Mouse (Mus musculus): ENCODE measurements around the gene Ceacam16. TPM values are rescaled to one million over a fixed set of nuclear protein-coding genes. Genes with fewer than 3 reads are reported as not detected.
A peak's percentile ranks its signal among the peaks of the same experiment; 100 is the strongest.

The Ceacam16 gene
- total RNA-seq (2015; ENCODE audit: low replicate concordance) (not detected in 2 replicates), total RNA-seq (2017; ENCODE audit: low replicate concordance) (not detected in 2 replicates)

GRCm38 (mm10) chr7:19861199-19861598 is at the start of gene Ceacam16:
Gene Ceacam16 (minus strand): TSS chr7:19861299.
- ATAC-seq (replicated peaks; ENCODE audit: low FRiP score, poor library complexity, severe bottlenecking), result no peak

- ATAC-seq (replicated peaks; ENCODE audit: low FRiP score, poor library complexity, severe bottlenecking), result peak; percentile 65
Observed at GRCm38 (mm10) chr7:19910421-19911291, 49.6 kb upstream of the Ceacam16 start.

GRCm38 (mm10) chr7:19889881-19890280 is 28.8 kb upstream of the Ceacam16 start:
- no peak for ATAC-seq (replicated peaks; ENCODE audit: low FRiP score, poor library complexity, severe bottlenecking)

- ATAC-seq (replicated peaks; ENCODE audit: low FRiP score, poor library complexity, severe bottlenecking), result no peak
Observed at GRCm38 (mm10) chr7:19887849-19888248, 26.8 kb upstream of the Ceacam16 start, which contains the start of gene Ceacam19. Gene Ceacam19 (minus strand): TSS chr7:19887965.

- no peak for ATAC-seq (replicated peaks; ENCODE audit: low FRiP score, poor library complexity, severe bottlenecking)
Observed at GRCm38 (mm10) chr7:19880754-19881153, 19.7 kb upstream of the Ceacam16 start.

GRCm38 (mm10) chr7:19876781-19877425 is 15.8 kb upstream of the Ceacam16 start:
- no peak for ATAC-seq (replicated peaks; ENCODE audit: low FRiP score, poor library complexity, severe bottlenecking)

GRCm38 (mm10) chr7:19875948-19876682 is 15.0 kb upstream of the Ceacam16 start:
- no peak for ATAC-seq (replicated peaks; ENCODE audit: low FRiP score, poor library complexity, severe bottlenecking)

GRCm38 (mm10) chr7:19871943-19872601 is 11.0 kb upstream of the Ceacam16 start:
- no peak for ATAC-seq (replicated peaks; ENCODE audit: low FRiP score, poor library complexity, severe bottlenecking)

- no peak for ATAC-seq (replicated peaks; ENCODE audit: low FRiP score, poor library complexity, severe bottlenecking)
Observed at GRCm38 (mm10) chr7:19871137-19871621, 10.1 kb upstream of the Ceacam16 start.

- ATAC-seq (replicated peaks; ENCODE audit: low FRiP score, poor library complexity, severe bottlenecking), result no peak
Observed at GRCm38 (mm10) chr7:19867751-19868399, 6.8 kb upstream of the Ceacam16 start.

- ATAC-seq (replicated peaks; ENCODE audit: low FRiP score, poor library complexity, severe bottlenecking), result no peak
Observed at GRCm38 (mm10) chr7:19866490-19866889, 5.4 kb upstream of the Ceacam16 start.

- ATAC-seq (replicated peaks; ENCODE audit: low FRiP score, poor library complexity, severe bottlenecking), result no peak
Observed at GRCm38 (mm10) chr7:19865246-19866036, 4.3 kb upstream of the Ceacam16 start.

GRCm38 (mm10) chr7:19864241-19864640 is 3.1 kb upstream of the Ceacam16 start:
- ATAC-seq (replicated peaks; ENCODE audit: low FRiP score, poor library complexity, severe bottlenecking), result no peak

GRCm38 (mm10) chr7:19859740-19860139 is 1.4 kb downstream of the Ceacam16 start:
- no peak for ATAC-seq (replicated peaks; ENCODE audit: low FRiP score, poor library complexity, severe bottlenecking)

GRCm38 (mm10) chr7:19856283-19856682 is 4.8 kb downstream of the Ceacam16 start:
- no peak for ATAC-seq (replicated peaks; ENCODE audit: low FRiP score, poor library complexity, severe bottlenecking)

- no peak for ATAC-seq (replicated peaks; ENCODE audit: low FRiP score, poor library complexity, severe bottlenecking)
Observed at GRCm38 (mm10) chr7:19855663-19856062, 5.4 kb downstream of the Ceacam16 start.

- no peak for ATAC-seq (replicated peaks; ENCODE audit: low FRiP score, poor library complexity, severe bottlenecking)
Observed at GRCm38 (mm10) chr7:19853526-19853925, 7.6 kb downstream of the Ceacam16 start.

GRCm38 (mm10) chr7:19851858-19852570 is 9.1 kb downstream of the Ceacam16 start, which contains the start of gene Gm19345:
Gene Gm19345 (plus strand): TSS chr7:19852003.
- ATAC-seq (replicated peaks; ENCODE audit: low FRiP score, poor library complexity, severe bottlenecking), result no peak

All from erythroid progenitor cell, adult 5-6 weeks (primary cell).